Mouse (Mus musculus) right cerebral cortex, adult 18-20 months (tissue): ENCODE measurements at regions not wholly inside any gene's neighbourhood (a gene's known extent, or its start where the extent isn't known, plus 50 kb on each side); places are given as distances from the start of the nearest gene placed in this dataset.

ENCODE experiments used
- DNase-seq: peaks from one replicate; pipeline ENCODE4 v3.0.0; 2022; ENCODE audit warnings: mixed read lengths

GRCm38 (mm10) chr3:56590071-56590470, 406.6 kb upstream of the Nbea start:
- DNase-seq: peak; percentile 23

GRCm38 (mm10) chr3:56575422-56575821, 391.9 kb upstream of the Nbea start:
- DNase-seq: no peak

- DNase-seq: no peak
Measured at GRCm38 (mm10) chr3:56536178-56536577, 352.7 kb upstream of the Nbea start.

- no peak for DNase-seq
Measured at GRCm38 (mm10) chr3:56504445-56504844, 320.9 kb upstream of the Nbea start.

- no peak for DNase-seq
Measured at GRCm38 (mm10) chr3:56499301-56499700, 315.8 kb upstream of the Nbea start.

GRCm38 (mm10) chr3:56493937-56494336, 310.4 kb upstream of the Nbea start:
- DNase-seq: no peak

- DNase-seq: no peak
Measured at GRCm38 (mm10) chr3:56489154-56489553, 305.7 kb upstream of the Nbea start.

- DNase-seq: no peak
Measured at GRCm38 (mm10) chr3:56485550-56486400, 302.3 kb upstream of the Nbea start.

- no peak for DNase-seq
Measured at GRCm38 (mm10) chr3:56484096-56484495, 300.6 kb upstream of the Nbea start.

GRCm38 (mm10) chr3:56483370-56483769, 299.9 kb upstream of the Nbea start:
- no peak for DNase-seq

- DNase-seq: no peak
Measured at GRCm38 (mm10) chr3:56479529-56479928, 296.0 kb upstream of the Nbea start.

GRCm38 (mm10) chr3:56478544-56479140, 295.1 kb upstream of the Nbea start:
- no peak for DNase-seq

GRCm38 (mm10) chr3:56475529-56476527, 292.3 kb upstream of the Nbea start:
- peak; percentile 44 for DNase-seq

- no peak for DNase-seq
Measured at GRCm38 (mm10) chr3:56472651-56473050, 289.1 kb upstream of the Nbea start.

- DNase-seq: no peak
Measured at GRCm38 (mm10) chr3:56471823-56472222, 288.3 kb upstream of the Nbea start.

- no peak for DNase-seq
Measured at GRCm38 (mm10) chr3:56471185-56471584, 287.7 kb upstream of the Nbea start.

- no peak for DNase-seq
Measured at GRCm38 (mm10) chr3:56457625-56458024, 274.1 kb upstream of the Nbea start.

- no peak for DNase-seq
Measured at GRCm38 (mm10) chr3:56456317-56456716, 272.8 kb upstream of the Nbea start.

GRCm38 (mm10) chr3:56438900-56439299, 255.4 kb upstream of the Nbea start:
- no peak for DNase-seq

- DNase-seq: no peak
Measured at GRCm38 (mm10) chr3:56438020-56438747, 254.7 kb upstream of the Nbea start.

GRCm38 (mm10) chr3:56437058-56437457, 253.6 kb upstream of the Nbea start:
- DNase-seq: peak; percentile 14

- DNase-seq: no peak
Measured at GRCm38 (mm10) chr3:56433495-56433894, 250.0 kb upstream of the Nbea start.
